Mouse (Mus musculus) limb, embryonic 12.5 days (tissue): ENCODE measurements around the gene Ndst2. TPM values are rescaled to one million over a fixed set of nuclear protein-coding genes. Genes with fewer than 3 reads are reported as not detected.

Experiments used
- ATAC-seq: fragments of 200-750 bp; cut with Nextera tagmentation; 2 replicates; pipeline ENCODE4 v1.8.0; 2017; ENCODE audit warnings: low read depth, moderate TSS enrichment; ENCODE audit not compliant: insufficient number of reproducible peaks, insufficient read depth, low FRiP score, low TSS enrichment
- H3K27ac ChIP-seq: fragments of 300-500 bp; sonication (generic); 2 replicates; pipeline ENCODE4 v1.5.1; 2016; ENCODE audit warnings: mild to moderate bottlenecking, moderate library complexity
- H3K27me3 ChIP-seq: fragments of 300-500 bp; sonication (generic); 2 replicates; pipeline ENCODE4 v1.6.1; 2016; ENCODE audit warnings: mild to moderate bottlenecking, moderate library complexity
- H3K36me3 ChIP-seq: fragments of 300-500 bp; sonication (generic); 2 replicates; pipeline ENCODE4 v1.6.1; 2016; ENCODE audit warnings: mild to moderate bottlenecking, moderate library complexity
- H3K4me1 ChIP-seq: fragments of 300-500 bp; sonication (generic); replicated peaks from 2 replicates; pipeline ENCODE4 v1.6.1; 2016
- H3K4me2 ChIP-seq: fragments of 300-500 bp; sonication (generic); 2 replicates; pipeline ENCODE4 v1.6.1; 2016; ENCODE audit warnings: mild to moderate bottlenecking, moderate library complexity
- H3K4me3 ChIP-seq: fragments of 300-500 bp; sonication (generic); replicated peaks from 2 replicates; pipeline ENCODE4 v1.5.1; 2016; ENCODE audit warnings: mild to moderate bottlenecking
- H3K9ac ChIP-seq: fragments of 300-500 bp; sonication (generic); replicated peaks from 2 replicates; pipeline ENCODE4 v1.6.1; 2016; ENCODE audit warnings: mild to moderate bottlenecking, moderate library complexity
- H3K9me3 ChIP-seq: fragments of 300-500 bp; sonication (generic); 2 replicates; pipeline ENCODE4 v1.6.1; 2016; ENCODE audit warnings: mild to moderate bottlenecking, moderate library complexity
- WGBS: fragments of 180-500 bp; shearing (Covaris S2); methylation state at CpG from one replicate; pipeline ENCODE4 v1.1.7; 2016; 5-methylcytosine and 5-hydroxymethylcytosine counted together
- polyA plus RNA-seq: library from polyadenylated mRNA; unstranded; fragments of >200 nt; fragmentation: Nextera tagmentation; extraction: Ambion mirVana; gene quantifications from 2 replicates; pipeline ENCODE4 v1.2.1, GENCODE M21; 2016

Gene Ndst2
- polyA plus RNA-seq = 29.6 and 33.1 TPM in 2 replicates

GRCm38 (mm10) chr14:20733952-20734774 lies at the start of gene Ndst2:
Gene Ndst2, minus strand, starts transcription at chr14:20734562.
- H3K36me3 ChIP-seq = peaks cover 70% of the 10 kb centered on the region
- peak within 1 kb of the TSS; percentile 91 for H3K9ac ChIP-seq
- peaks cover 8% of the 10 kb centered on the region for H3K4me1 ChIP-seq
- H3K4me3 ChIP-seq = peak within 1 kb of the TSS; percentile 86
- no peaks in the 10 kb centered on the region for H3K9me3 ChIP-seq
- H3K27me3 ChIP-seq = no peaks in the 10 kb centered on the region
- H3K4me2 ChIP-seq = peak within 1 kb of the TSS; percentile 90
- ATAC-seq = peak; percentile 97
- peak within 1 kb of the TSS; percentile 94 for H3K27ac ChIP-seq
- under 1% methylated on average over 80 of the region's 81 CpGs for WGBS

GRCm38 (mm10) chr14:20783526-20783925 lies 49.2 kb upstream of the Ndst2 start:
- H3K9me3 ChIP-seq = no peaks in the 10 kb centered on the region
- ATAC-seq = no peak
- no peak overlapping the region for H3K27ac ChIP-seq
- no peaks in the 10 kb centered on the region for H3K27me3 ChIP-seq
- 93% methylated on average over 6 of the region's 6 CpGs for WGBS
- no peak overlapping the region for H3K4me3 ChIP-seq
- peaks cover 22% of the 10 kb centered on the region for H3K4me1 ChIP-seq
- no peak overlapping the region for H3K4me2 ChIP-seq
- no peak overlapping the region for H3K9ac ChIP-seq
- H3K36me3 ChIP-seq = peaks cover 97% of the 10 kb centered on the region

- ATAC-seq = no peak
- H3K9ac ChIP-seq = no peak overlapping the region
- H3K9me3 ChIP-seq = no peaks in the 10 kb centered on the region
- no peaks in the 10 kb centered on the region for H3K27me3 ChIP-seq
- H3K4me3 ChIP-seq = no peak overlapping the region
- H3K4me1 ChIP-seq = peaks cover 22% of the 10 kb centered on the region
- H3K27ac ChIP-seq = no peak overlapping the region
- no peak overlapping the region for H3K4me2 ChIP-seq
- peaks cover 97% of the 10 kb centered on the region for H3K36me3 ChIP-seq
- 92% methylated on average over 7 of the region's 7 CpGs for WGBS
Measured at GRCm38 (mm10) chr14:20782860-20783259, 48.5 kb upstream of the Ndst2 start.

- no peaks in the 10 kb centered on the region for H3K9me3 ChIP-seq
- 90% methylated on average over 8 of the region's 8 CpGs for WGBS
- H3K27ac ChIP-seq = no peak overlapping the region
- H3K36me3 ChIP-seq = peaks cover 90% of the 10 kb centered on the region
- H3K4me2 ChIP-seq = no peak overlapping the region
- no peak overlapping the region for H3K9ac ChIP-seq
- H3K4me3 ChIP-seq = no peak overlapping the region
- no peaks in the 10 kb centered on the region for H3K27me3 ChIP-seq
- ATAC-seq = no peak
- peaks cover 15% of the 10 kb centered on the region for H3K4me1 ChIP-seq
Measured at GRCm38 (mm10) chr14:20780217-20780616, 45.9 kb upstream of the Ndst2 start.

DNA sequence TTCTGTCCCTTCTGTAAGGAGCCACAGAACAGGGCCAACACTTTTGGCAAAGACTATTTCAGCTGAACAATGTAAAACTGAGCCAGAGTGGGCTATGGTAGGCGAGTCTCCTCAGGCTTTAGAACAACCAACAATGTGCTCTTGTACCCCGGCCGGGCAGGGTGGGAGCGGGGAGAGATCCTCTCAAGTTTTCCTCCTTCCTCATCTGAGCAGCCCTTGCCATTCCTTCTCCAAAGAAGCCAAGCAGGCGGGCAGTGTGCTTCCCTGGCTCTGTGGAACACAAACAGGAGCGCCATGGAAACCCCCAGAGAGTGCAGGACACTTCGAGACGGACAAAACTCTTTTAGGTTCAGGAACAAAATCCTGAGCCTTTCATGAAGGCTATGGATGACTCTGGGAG lies 44.1 kb upstream of the Ndst2 start:
- H3K4me1 ChIP-seq = peaks cover 14% of the 10 kb centered on the region
- H3K9me3 ChIP-seq = no peaks in the 10 kb centered on the region
- ATAC-seq = no peak
- H3K4me3 ChIP-seq = no peak overlapping the region
- no peak overlapping the region for H3K27ac ChIP-seq
- H3K4me2 ChIP-seq = no peak overlapping the region
- WGBS = 94% methylated on average over 8 of the region's 8 CpGs
- no peak overlapping the region for H3K9ac ChIP-seq
- no peaks in the 10 kb centered on the region for H3K27me3 ChIP-seq
- peaks cover 74% of the 10 kb centered on the region for H3K36me3 ChIP-seq

DNA sequence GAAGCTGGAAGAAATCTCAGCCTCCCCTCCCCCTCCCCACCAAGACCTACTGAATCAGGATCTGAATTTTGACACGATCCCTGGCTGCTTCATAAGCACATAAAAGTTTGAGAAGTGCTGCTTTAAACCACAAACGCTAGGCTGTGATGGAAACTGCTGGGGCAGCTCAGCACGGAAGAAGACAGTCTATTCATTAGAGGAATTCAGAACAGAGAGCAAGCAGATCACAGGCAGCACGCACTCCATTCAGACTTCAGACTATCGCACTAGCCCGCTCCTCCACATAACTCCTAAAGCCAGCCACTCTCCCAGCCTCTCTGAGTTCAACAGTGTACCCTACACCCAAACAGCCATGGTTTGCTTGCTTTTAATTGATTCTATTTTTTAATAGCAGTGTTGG lies 41.3 kb upstream of the Ndst2 start:
- Histone ChIP-seq H3K36me3 (peaks cover 63% of the 10 kb centered on the region), H3K4me3 (no peak overlapping the region), H3K27me3 (no peaks in the 10 kb centered on the region), H3K4me2 (no peak overlapping the region), H3K9me3 (no peaks in the 10 kb centered on the region), H3K4me1 (peaks cover 17% of the 10 kb centered on the region), H3K27ac (0 out of 2 replicates have a peak overlapping the region, but pooled peaks have one; percentile 35), H3K9ac (no peak overlapping the region)
- WGBS = 44% methylated on average over 6 of the region's 6 CpGs
- ATAC-seq = no peak

DNA sequence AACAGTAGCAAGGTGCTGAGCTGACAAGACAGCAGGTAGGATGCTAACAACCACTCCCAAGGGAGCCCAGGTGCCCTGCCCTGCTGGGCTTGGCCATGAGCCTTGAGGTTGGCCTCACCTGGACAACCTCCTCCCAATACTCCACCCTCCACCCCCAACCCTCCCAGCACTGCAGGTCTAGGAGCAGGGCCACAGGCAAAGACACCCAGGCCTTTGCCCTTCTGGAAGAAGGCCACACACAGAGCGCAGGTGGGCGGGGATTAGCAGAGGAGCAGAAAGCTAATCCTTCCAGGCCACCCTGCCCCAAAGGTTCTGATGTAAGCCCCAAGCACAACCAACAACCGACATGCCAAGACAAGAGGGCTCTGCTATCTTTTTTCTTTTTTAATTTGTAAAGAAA lies 39.0 kb upstream of the Ndst2 start:
- no peaks in the 10 kb centered on the region for H3K27me3 ChIP-seq
- ATAC-seq = no peak
- H3K9ac ChIP-seq = no peak overlapping the region
- no peaks in the 10 kb centered on the region for H3K9me3 ChIP-seq
- H3K27ac ChIP-seq = no peak overlapping the region
- 59% methylated on average over 3 of the region's 3 CpGs for WGBS
- peaks cover 17% of the 10 kb centered on the region for H3K4me1 ChIP-seq
- peaks cover 64% of the 10 kb centered on the region for H3K36me3 ChIP-seq
- no peak overlapping the region for H3K4me2 ChIP-seq
- H3K4me3 ChIP-seq = no peak overlapping the region

DNA sequence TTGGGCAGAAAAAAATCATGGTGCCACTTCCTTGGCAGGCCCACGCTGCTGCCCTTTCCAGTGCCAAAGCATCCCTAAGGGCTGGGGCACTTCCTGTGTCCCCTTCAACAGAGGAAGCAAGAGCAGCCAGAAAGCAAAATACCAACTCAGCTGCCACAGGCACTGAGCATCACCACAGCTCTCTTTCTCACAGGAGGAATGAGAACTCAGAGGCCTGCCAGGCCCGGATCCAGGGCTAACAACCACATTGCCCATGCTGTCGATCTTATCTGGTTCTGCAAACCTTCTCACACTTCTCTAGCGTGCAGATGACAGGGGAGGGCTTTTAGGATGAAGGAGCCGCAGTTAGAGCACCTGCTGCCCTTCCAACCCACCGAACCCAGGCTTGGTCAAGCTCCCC lies 38.4 kb upstream of the Ndst2 start:
- Histone ChIP-seq H3K4me3 (no peak overlapping the region), H3K4me2 (no peak overlapping the region), H3K36me3 (peaks cover 64% of the 10 kb centered on the region), H3K9ac (no peak overlapping the region), H3K9me3 (no peaks in the 10 kb centered on the region), H3K4me1 (peaks cover 17% of the 10 kb centered on the region), H3K27me3 (no peaks in the 10 kb centered on the region), H3K27ac (no peak overlapping the region)
- ATAC-seq = no peak
- WGBS = 76% methylated on average over 6 of the region's 6 CpGs

DNA sequence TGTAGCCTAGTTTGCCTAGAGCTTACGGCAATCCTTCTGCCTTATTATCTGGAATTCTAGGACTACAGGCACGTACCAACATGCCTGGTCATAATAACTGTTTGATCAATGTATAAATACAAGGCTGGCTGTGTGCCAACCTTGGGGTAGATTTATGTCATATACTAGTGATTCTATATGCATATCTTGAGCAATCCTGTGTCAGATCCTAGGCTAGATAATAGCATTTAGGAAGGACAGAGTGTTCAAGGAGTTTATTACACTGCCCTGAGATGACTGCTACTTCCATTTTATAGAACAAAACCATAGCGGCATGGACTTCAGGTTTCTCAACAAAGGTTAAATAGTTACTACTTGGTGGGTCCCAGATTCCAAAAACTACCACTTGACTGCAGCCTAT lies 37.6 kb upstream of the Ndst2 start:
- H3K4me1 ChIP-seq = peaks cover 17% of the 10 kb centered on the region
- no peak overlapping the region for H3K27ac ChIP-seq
- H3K9ac ChIP-seq = no peak overlapping the region
- ATAC-seq = no peak
- WGBS = 92% methylated on average over 3 of the region's 3 CpGs
- no peaks in the 10 kb centered on the region for H3K9me3 ChIP-seq
- H3K27me3 ChIP-seq = no peaks in the 10 kb centered on the region
- no peak overlapping the region for H3K4me2 ChIP-seq
- H3K36me3 ChIP-seq = peaks cover 57% of the 10 kb centered on the region
- no peak overlapping the region for H3K4me3 ChIP-seq

GRCm38 (mm10) chr14:20768581-20768980 lies 34.2 kb upstream of the Ndst2 start:
- Histone ChIP-seq H3K36me3 (peaks cover 62% of the 10 kb centered on the region), H3K27me3 (no peaks in the 10 kb centered on the region), H3K9ac (no peak overlapping the region), H3K4me1 (peaks cover 3% of the 10 kb centered on the region; the same call in 1 of the 2 replicates), H3K27ac (no peak overlapping the region), H3K4me3 (no peak overlapping the region), H3K4me2 (no peak overlapping the region), H3K9me3 (no peaks in the 10 kb centered on the region)
- WGBS = 78% methylated on average over 5 of the region's 5 CpGs
- no peak for ATAC-seq

DNA sequence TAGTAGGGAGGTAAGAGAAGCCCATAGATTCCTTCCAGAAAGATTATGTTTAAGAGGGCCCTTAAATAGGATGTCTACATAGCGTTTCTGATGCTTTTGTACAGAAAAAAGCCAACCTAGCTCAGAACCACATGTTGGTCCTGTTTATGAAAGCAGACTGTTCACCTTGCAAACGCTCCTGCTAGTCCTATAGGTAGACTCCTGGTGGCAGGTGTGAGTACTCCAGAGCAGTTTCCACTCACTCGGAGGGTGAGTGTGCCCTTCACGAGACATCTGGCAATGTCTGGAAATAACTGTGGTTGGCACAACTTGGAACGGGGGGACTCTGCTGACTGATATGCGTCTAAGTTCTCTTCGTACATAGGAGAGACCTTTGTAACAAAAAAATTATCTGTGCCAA lies 33.6 kb upstream of the Ndst2 start:
- H3K27ac ChIP-seq = no peak overlapping the region
- no peak overlapping the region for H3K9ac ChIP-seq
- H3K4me2 ChIP-seq = no peak overlapping the region
- WGBS = 91% methylated on average over 7 of the region's 7 CpGs
- H3K4me3 ChIP-seq = no peak overlapping the region
- H3K36me3 ChIP-seq = peaks cover 68% of the 10 kb centered on the region
- no peaks in the 10 kb centered on the region for H3K4me1 ChIP-seq
- no peaks in the 10 kb centered on the region for H3K27me3 ChIP-seq
- H3K9me3 ChIP-seq = no peaks in the 10 kb centered on the region
- no peak for ATAC-seq
